Mouse (Mus musculus) hindbrain, embryonic 13.5 days (tissue): ENCODE data around the gene Vmn1r132. TPM values are rescaled to one million over a fixed set of nuclear protein-coding genes. Genes with fewer than 3 reads are reported as not detected.
"Not testable (repeated sequence)": the region's sequence is repeated elsewhere in the genome, so short reads cannot be mapped to it uniquely, and the experiment has no call there.

Source experiments
- ATAC-seq: fragments of 200-750 bp; cut with Nextera tagmentation; 2 replicates; pipeline ENCODE4 v1.8.0; 2017; ENCODE audit warnings: moderate TSS enrichment; ENCODE audit not compliant: low FRiP score
- H3K27ac ChIP-seq: fragments of 300-500 bp; sonication (generic); 2 replicates; pipeline ENCODE4 v1.5.1; 2015; ENCODE audit warnings: inconsistent platforms, mild to moderate bottlenecking, moderate library complexity
- H3K27me3 ChIP-seq: fragments of 300-500 bp; sonication (generic); 2 replicates; pipeline ENCODE4 v1.6.1; 2015; ENCODE audit warnings: mild to moderate bottlenecking, inconsistent platforms
- H3K36me3 ChIP-seq: fragments of 300-500 bp; sonication (generic); 2 replicates; pipeline ENCODE4 v1.6.1; 2015; ENCODE audit warnings: mild to moderate bottlenecking, inconsistent platforms
- H3K4me1 ChIP-seq: fragments of 300-500 bp; sonication (generic); replicated peaks from 2 replicates; pipeline ENCODE4 v1.6.1; 2015; ENCODE audit warnings: inconsistent platforms
- H3K4me2 ChIP-seq: fragments of 300-500 bp; sonication (generic); 2 replicates; pipeline ENCODE4 v1.6.1; 2015; ENCODE audit warnings: inconsistent platforms, mild to moderate bottlenecking, moderate library complexity
- H3K4me3 ChIP-seq: fragments of 300-500 bp; sonication (generic); 2 replicates; pipeline ENCODE4 v1.5.1; 2015; ENCODE audit warnings: mild to moderate bottlenecking, inconsistent platforms
- H3K9ac ChIP-seq: fragments of 300-500 bp; sonication (generic); 2 replicates; pipeline ENCODE4 v1.6.1; 2015; ENCODE audit warnings: mild to moderate bottlenecking, inconsistent platforms
- H3K9me3 ChIP-seq: fragments of 300-500 bp; sonication (generic); 2 replicates; pipeline ENCODE4 v1.6.1; 2016; ENCODE audit warnings: inconsistent platforms
- WGBS: fragments of 180-500 bp; shearing (Covaris S2); methylation state at CpG from one replicate; pipeline ENCODE4 v1.1.7; 2015; 5-methylcytosine and 5-hydroxymethylcytosine counted together
- polyA plus RNA-seq: library from polyadenylated mRNA; unstranded; fragments of >200 nt; fragmentation: Nextera tagmentation; extraction: Ambion mirVana; gene quantifications from 2 replicates; pipeline ENCODE4 v1.2.1, GENCODE M21; 2015

Gene Vmn1r132
- not detected in 2 replicates for polyA plus RNA-seq

DNA sequence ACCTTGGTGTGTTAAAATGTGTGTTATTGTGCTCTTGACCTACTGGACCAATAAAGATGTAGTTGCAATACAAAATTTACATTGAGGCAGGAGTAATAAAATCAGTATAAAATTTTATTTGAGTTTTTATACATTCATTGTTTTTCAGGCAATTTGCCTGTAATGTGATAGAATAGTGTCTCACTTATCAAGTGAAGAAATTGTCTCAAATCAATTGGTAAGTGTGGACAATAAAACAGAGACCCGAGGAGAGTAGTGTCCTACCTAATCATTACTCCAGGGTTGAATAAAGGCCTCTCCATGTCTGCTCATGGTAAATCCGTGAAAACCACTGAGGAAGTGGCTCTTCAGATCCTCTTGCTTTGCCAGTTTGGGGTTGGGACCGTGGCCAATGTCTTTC, at the start of gene Vmn1r132:
TSS of gene Vmn1r132 (plus strand) at position 301 of the 400 bp plus-strand sequence.
- H3K9ac ChIP-seq, H3K27ac ChIP-seq, H3K4me3 ChIP-seq, H3K4me1 ChIP-seq, H3K27me3 ChIP-seq, ATAC-seq, H3K9me3 ChIP-seq, H3K4me2 ChIP-seq, H3K36me3 ChIP-seq: not testable (repeated sequence)
- no CpG with 5 or more reads among the region's 3 CpGs for WGBS

Other genes with a start within 250 kb of the Vmn1r132 start
- gene Gm6882, start 181.3 kb upstream of the Vmn1r132 start, polyA plus RNA-seq = not detected in 2 replicates
- not detected in 2 replicates for gene Vmn1r130, start 102.3 kb upstream of the Vmn1r132 start, polyA plus RNA-seq
- gene Vmn1r131, start 68.0 kb upstream of the Vmn1r132 start, polyA plus RNA-seq = not detected in 2 replicates
- not detected in 2 replicates for gene Gm4175, start 147.4 kb downstream of the Vmn1r132 start, polyA plus RNA-seq
- gene Gm4177, start 182.6 kb downstream of the Vmn1r132 start, polyA plus RNA-seq = not detected in 2 replicates
- not detected in 2 replicates for gene Vmn1r135, start 218.3 kb downstream of the Vmn1r132 start, polyA plus RNA-seq
- not detected in 2 replicates for gene Gm5725, start 230.2 kb downstream of the Vmn1r132 start, polyA plus RNA-seq